Mouse (Mus musculus) embryonic facial prominence, embryonic 15.5 days (tissue): ENCODE data around the gene F930015N05Rik. TPM values are rescaled to one million over a fixed set of nuclear protein-coding genes. Genes with fewer than 3 reads are reported as not detected.

ENCODE experiments used
- ATAC-seq: fragments of 200-750 bp; cut with Nextera tagmentation; 2 replicates; pipeline ENCODE4 v1.8.0; 2017; ENCODE audit warnings: low read depth, moderate TSS enrichment; ENCODE audit not compliant: insufficient number of reproducible peaks, low FRiP score, low TSS enrichment
- H3K27ac ChIP-seq: fragments of 300-500 bp; sonication (generic); replicated peaks from 2 replicates; pipeline ENCODE4 v1.5.1; 2015; ENCODE audit warnings: mild to moderate bottlenecking, inconsistent platforms
- H3K27me3 ChIP-seq: fragments of 300-500 bp; sonication (generic); 2 replicates; pipeline ENCODE4 v1.6.1; 2015; ENCODE audit warnings: inconsistent platforms
- H3K36me3 ChIP-seq: fragments of 300-500 bp; sonication (generic); 2 replicates; pipeline ENCODE4 v1.6.1; 2015; ENCODE audit warnings: mild to moderate bottlenecking, inconsistent platforms
- H3K4me1 ChIP-seq: fragments of 300-500 bp; sonication (generic); 2 replicates; pipeline ENCODE4 v1.6.1; 2015; ENCODE audit warnings: inconsistent platforms
- H3K4me2 ChIP-seq: fragments of 300-500 bp; sonication (generic); replicated peaks from 2 replicates; pipeline ENCODE4 v1.6.1; 2015; ENCODE audit warnings: mild to moderate bottlenecking, inconsistent platforms
- H3K4me3 ChIP-seq: fragments of 300-500 bp; sonication (generic); replicated peaks from 2 replicates; pipeline ENCODE4 v1.5.1; 2015; ENCODE audit warnings: mild to moderate bottlenecking, inconsistent platforms
- H3K9ac ChIP-seq: fragments of 300-500 bp; sonication (generic); 2 replicates; pipeline ENCODE4 v1.6.1; 2015; ENCODE audit warnings: inconsistent platforms
- H3K9me3 ChIP-seq: fragments of 300-500 bp; sonication (generic); replicated peaks from 2 replicates; pipeline ENCODE4 v1.6.1; 2016; ENCODE audit warnings: inconsistent platforms
- WGBS: fragments of 180-500 bp; shearing (Covaris S2); methylation state at CpG from one replicate; pipeline ENCODE4 v1.1.7; 2015; 5-methylcytosine and 5-hydroxymethylcytosine counted together
- polyA plus RNA-seq: library from polyadenylated mRNA; unstranded; fragments of >200 nt; fragmentation: Nextera tagmentation; extraction: Ambion mirVana; gene quantifications from 2 replicates; pipeline ENCODE4 v1.2.1, GENCODE M21; 2015

F930015N05Rik gene
- polyA plus RNA-seq, 1 experiment from 2014 or later, result 2.8 TPM

DNA sequence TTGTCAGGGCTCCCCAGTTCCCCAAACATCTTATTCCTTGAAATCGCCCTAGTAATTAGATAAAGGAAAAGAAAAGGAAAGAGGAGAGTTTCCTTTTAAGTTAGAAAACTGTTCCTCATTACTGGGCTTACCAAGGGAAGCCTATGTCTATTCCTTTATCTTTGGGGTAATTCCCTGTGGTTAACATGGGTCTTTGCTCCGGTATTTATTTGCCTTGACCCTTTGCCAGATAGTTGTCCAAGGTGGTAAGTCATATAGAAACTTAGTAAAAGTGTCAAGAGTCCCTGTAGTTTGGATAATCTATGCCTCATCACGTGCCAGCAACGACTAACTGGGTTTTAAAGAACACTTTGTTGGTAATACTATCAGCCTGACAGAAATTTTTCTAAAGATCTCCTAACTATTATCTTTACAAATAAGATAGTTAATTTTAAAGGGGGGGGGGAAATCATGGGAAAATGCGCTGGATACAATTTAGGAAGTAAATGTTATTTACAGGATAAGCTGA, 392 bp upstream of the F930015N05Rik start:
- H3K9ac ChIP-seq, result no peak overlapping the region
- peaks cover 15% of the 10 kb centered on the region for H3K27me3 ChIP-seq
- H3K4me1 ChIP-seq, result peaks cover 20% of the 10 kb centered on the region
- ATAC-seq, result no peak
- WGBS, result 20% methylated on average over 5 of the region's 5 CpGs
- no peak overlapping the region for H3K27ac ChIP-seq
- H3K4me3 ChIP-seq, result peak overlapping the region; percentile 58
- peak overlapping the region; percentile 98 for H3K4me2 ChIP-seq
- no peaks in the 10 kb centered on the region for H3K9me3 ChIP-seq
- no peaks in the 10 kb centered on the region for H3K36me3 ChIP-seq

DNA sequence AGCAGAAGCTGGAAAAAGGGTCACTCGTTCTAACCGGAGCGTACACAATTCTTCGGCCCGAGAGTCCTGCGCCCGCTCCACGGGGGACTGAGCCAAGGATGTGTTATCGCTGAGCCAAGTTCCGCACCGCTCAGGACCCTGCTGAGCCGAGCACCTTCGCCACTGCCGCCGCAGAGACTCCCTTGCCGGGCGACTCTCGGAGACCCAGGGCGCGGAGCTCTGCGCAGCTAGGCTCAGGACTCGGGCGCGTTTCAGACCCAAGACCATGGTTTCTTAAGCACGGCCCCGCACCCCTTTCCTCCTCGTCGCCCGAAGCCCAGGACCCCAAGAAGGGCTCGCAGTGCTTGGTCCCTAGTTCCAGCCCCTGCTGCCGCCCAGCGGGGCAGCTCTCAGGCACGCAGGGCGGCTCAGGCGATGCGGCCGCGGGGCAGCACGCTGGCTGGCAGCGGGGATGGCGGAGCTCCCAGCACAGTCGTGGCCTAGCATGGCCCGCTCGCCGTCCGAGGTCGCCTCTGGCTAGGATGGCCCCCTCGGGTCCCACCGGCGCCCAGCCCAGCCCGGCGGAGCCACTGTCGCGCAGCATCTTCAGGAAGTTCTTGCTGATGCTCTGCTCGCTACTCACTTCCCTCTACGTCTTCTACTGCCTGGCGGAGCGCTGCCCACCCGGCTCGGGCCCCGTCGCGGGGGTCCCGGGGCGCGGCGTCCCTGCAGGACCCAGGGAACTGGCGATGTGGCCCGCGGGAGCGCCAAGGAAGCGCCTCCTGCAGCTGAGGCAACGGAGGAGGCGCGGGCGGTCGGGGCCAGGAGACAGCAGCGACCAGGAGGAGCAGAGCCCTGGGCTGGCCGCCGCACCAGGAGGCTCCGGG, 674 bp downstream of the F930015N05Rik start:
- ATAC-seq, result peak; percentile 81
- Histone ChIP-seq H3K27ac (peak overlapping the region; percentile 76), H3K4me3 (peak overlapping the region; percentile 58), H3K36me3 (no peaks in the 10 kb centered on the region), H3K4me2 (peak overlapping the region; percentile 98), H3K4me1 (peaks cover 20% of the 10 kb centered on the region), H3K9me3 (no peaks in the 10 kb centered on the region), H3K9ac (peak overlapping the region; percentile 59), H3K27me3 (peaks cover 15% of the 10 kb centered on the region)
- WGBS, result under 1% methylated on average over 81 of the region's 81 CpGs

GRCm38 (mm10) chr11:64434611-64435545, 1.6 kb downstream of the F930015N05Rik start, which contains the start of gene Hs3st3a1:
Gene Hs3st3a1 (plus strand): TSS chr11:64435332.
- ATAC-seq, result peak; percentile 88
- Histone ChIP-seq H3K4me2 (peak within 1 kb of the TSS; percentile 98), H3K36me3 (no peaks in the 10 kb centered on the region), H3K4me3 (peak within 1 kb of the TSS; percentile 58), H3K27me3 (peaks cover 8% of the 10 kb centered on the region), H3K27ac (peak within 1 kb of the TSS; percentile 76), H3K9me3 (no peaks in the 10 kb centered on the region), H3K9ac (peak within 1 kb of the TSS; percentile 59), H3K4me1 (peaks cover 20% of the 10 kb centered on the region)
- under 1% methylated on average over 35 of the region's 36 CpGs for WGBS

- H3K27ac ChIP-seq, result no peak overlapping the region
- no peaks in the 10 kb centered on the region for H3K4me1 ChIP-seq
- no peaks in the 10 kb centered on the region for H3K27me3 ChIP-seq
- ATAC-seq, result no peak
- no peak overlapping the region for H3K4me3 ChIP-seq
- H3K9ac ChIP-seq, result no peak overlapping the region
- H3K9me3 ChIP-seq, result no peaks in the 10 kb centered on the region
- no peak overlapping the region for H3K4me2 ChIP-seq
- no peaks in the 10 kb centered on the region for H3K36me3 ChIP-seq
- 40% methylated on average over 1 of the region's 1 CpGs for WGBS
These were observed 17.5 kb downstream of the F930015N05Rik start for GRCm38 (mm10) chr11:64418969-64419368.

DNA sequence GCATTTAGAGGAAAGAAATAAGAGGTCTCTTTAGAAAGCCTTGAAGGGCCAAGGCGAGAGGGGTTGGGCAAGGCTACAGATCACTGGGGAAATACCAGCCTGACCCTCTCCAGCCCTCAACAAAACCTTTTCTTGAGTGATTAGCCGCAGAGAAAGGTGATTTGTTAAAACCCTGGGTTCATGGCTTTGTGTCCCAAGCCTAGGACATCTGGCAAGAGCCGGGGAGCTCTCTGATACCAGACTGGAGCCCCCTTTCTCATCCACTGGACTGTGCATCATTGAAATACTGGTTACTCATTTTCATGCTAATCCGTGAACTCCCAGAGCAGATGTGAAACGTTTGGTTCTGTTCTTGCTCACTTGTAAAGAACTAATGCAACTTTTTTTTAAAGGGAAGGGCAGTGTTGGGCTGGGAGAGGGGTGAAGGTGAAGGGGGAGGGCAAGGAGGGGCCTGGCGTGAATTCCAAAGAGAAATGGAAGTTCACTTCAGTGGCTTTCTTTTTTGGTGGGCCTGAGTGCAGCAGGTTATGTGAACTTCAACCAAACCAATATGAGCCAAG, 35.8 kb downstream of the F930015N05Rik start:
- no peaks in the 10 kb centered on the region for H3K27me3 ChIP-seq
- H3K9me3 ChIP-seq, result no peaks in the 10 kb centered on the region
- 0 out of 2 replicates have a peak, but pooled peaks cover 5% of the 10 kb centered on the region for H3K4me1 ChIP-seq
- 58% methylated on average over 6 of the region's 6 CpGs for WGBS
- no peak overlapping the region for H3K9ac ChIP-seq
- no peak overlapping the region for H3K27ac ChIP-seq
- no peak for ATAC-seq
- H3K4me3 ChIP-seq, result no peak overlapping the region
- no peak overlapping the region for H3K4me2 ChIP-seq
- no peaks in the 10 kb centered on the region for H3K36me3 ChIP-seq

- no peak for ATAC-seq
- Histone ChIP-seq H3K4me3 (no peak overlapping the region), H3K27ac (no peak overlapping the region), H3K9ac (no peak overlapping the region), H3K9me3 (no peaks in the 10 kb centered on the region), H3K36me3 (no peaks in the 10 kb centered on the region), H3K27me3 (no peaks in the 10 kb centered on the region), H3K4me1 (0 out of 2 replicates have a peak, but pooled peaks cover 5% of the 10 kb centered on the region), H3K4me2 (no peak overlapping the region)
- WGBS, result 90% methylated on average over 3 of the region's 3 CpGs
These were observed 38.8 kb downstream of the F930015N05Rik start for GRCm38 (mm10) chr11:64397612-64398011.

- no peak overlapping the region for H3K27ac ChIP-seq
- 0 out of 2 replicates have a peak, but pooled peaks cover 5% of the 10 kb centered on the region for H3K4me1 ChIP-seq
- H3K4me3 ChIP-seq, result no peak overlapping the region
- no peak for ATAC-seq
- H3K4me2 ChIP-seq, result no peak overlapping the region
- H3K27me3 ChIP-seq, result no peaks in the 10 kb centered on the region
- no peaks in the 10 kb centered on the region for H3K9me3 ChIP-seq
- no peak overlapping the region for H3K9ac ChIP-seq
- WGBS, result 69% methylated on average over 6 of the region's 6 CpGs
- H3K36me3 ChIP-seq, result no peaks in the 10 kb centered on the region
These were observed 39.5 kb downstream of the F930015N05Rik start for GRCm38 (mm10) chr11:64396949-64397348.

DNA sequence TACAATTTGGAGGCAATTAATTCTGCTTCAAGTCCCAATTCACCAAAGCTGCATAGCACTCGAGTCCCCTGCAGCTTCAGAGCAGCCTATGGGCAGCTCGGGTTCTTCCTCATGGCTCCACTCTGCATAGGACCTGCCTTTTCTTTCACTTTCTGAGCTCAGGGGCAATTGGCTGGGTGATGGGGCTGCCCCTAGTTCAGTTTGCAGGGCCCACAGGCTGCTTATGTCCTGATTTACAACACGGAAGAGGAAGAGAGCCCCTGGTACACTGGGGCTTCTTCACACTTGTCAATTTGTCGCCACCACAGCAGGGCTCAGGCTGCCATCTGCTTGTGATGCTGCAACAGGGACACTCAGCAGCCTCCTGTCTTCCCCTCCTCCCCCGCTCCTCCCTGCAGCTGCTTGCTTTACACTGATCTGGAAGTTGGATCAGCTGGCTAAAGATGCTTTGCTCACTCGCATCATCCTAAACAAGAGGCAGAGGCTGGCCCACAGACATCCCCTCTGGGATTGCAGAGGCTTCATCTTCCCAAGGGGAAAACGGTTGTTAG, 40.0 kb downstream of the F930015N05Rik start:
- Histone ChIP-seq H3K9ac (no peak overlapping the region), H3K4me2 (peak overlapping the region; percentile 32), H3K9me3 (no peaks in the 10 kb centered on the region), H3K27ac (no peak overlapping the region), H3K27me3 (no peaks in the 10 kb centered on the region), H3K4me3 (peak overlapping the region; percentile 21; the same call in 1 of the 2 replicates), H3K36me3 (no peaks in the 10 kb centered on the region), H3K4me1 (0 out of 2 replicates have a peak, but pooled peaks cover 5% of the 10 kb centered on the region)
- peak; percentile 67; the same call in 1 of the 2 replicates for ATAC-seq
- 11% methylated on average over 7 of the region's 7 CpGs for WGBS

DNA sequence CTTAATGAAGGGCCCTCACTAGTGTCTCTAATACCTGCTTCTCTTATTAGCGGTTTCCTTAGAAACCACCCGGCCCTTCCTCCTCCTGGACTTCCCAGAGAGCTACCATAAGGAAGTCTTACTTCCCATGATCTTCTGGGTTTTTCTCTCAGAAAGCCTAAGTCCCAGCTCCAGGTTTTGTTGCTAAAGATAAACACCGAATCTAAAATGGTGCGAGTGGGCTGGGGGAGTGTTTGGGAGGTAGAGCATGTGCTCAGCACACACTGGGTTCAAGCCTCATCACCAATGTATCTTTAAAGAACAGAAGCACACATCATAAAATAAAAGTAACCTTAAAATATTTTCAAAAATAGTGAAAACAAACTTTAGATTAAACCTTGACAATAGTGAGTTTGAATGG, 50.1 kb downstream of the F930015N05Rik start:
- H3K4me3 ChIP-seq, result no peak overlapping the region
- H3K4me1 ChIP-seq, result no peaks in the 10 kb centered on the region
- H3K27ac ChIP-seq, result no peak overlapping the region
- 94% methylated on average over 4 of the region's 4 CpGs for WGBS
- no peaks in the 10 kb centered on the region for H3K9me3 ChIP-seq
- no peak overlapping the region for H3K4me2 ChIP-seq
- no peak for ATAC-seq
- H3K27me3 ChIP-seq, result no peaks in the 10 kb centered on the region
- H3K36me3 ChIP-seq, result no peaks in the 10 kb centered on the region
- no peak overlapping the region for H3K9ac ChIP-seq
